Mouse (Mus musculus): ENCODE data around the gene Ggta1.

DNA sequence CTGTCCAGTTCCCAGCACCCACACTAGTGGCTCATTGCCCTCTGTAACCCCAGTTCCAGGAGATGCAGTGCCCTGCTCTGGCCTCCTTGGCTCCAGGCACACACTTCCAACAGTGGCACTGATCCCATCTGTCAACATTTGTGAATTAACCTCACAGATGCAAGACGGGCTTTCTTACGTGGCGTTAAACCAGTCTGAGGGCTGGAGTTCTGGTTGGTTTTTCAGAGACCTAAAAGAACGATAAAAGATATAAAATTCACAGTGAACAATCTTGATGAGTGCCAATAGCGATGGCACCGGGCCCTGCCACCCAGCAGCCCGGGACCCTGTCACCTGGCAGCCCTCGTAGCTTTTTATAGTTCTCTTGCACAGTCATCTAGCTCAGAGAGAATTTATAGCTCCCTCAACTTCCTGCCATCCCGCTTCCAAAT, 77.6 kb downstream of the Ggta1 start:
- TF ChIP-seq CTCF (IDR thresholded peaks at IDR 0.05; ENCODE audit: low read depth, low read length) (no peak), POLR2A (IDR thresholded peaks at IDR 0.05; ENCODE audit: extremely low read depth, insufficient read depth, low read length) (no peak)
